Mouse (Mus musculus): ENCODE measurements at regions not wholly inside any gene's neighbourhood (a gene's known extent, or its start where the extent isn't known, plus 50 kb on each side); places are given as distances from the start of the nearest gene placed in this dataset.
"Not testable (repeated sequence)": the region's sequence is repeated elsewhere in the genome, so short reads cannot be mapped to it uniquely, and the experiment has no call there.

DNA sequence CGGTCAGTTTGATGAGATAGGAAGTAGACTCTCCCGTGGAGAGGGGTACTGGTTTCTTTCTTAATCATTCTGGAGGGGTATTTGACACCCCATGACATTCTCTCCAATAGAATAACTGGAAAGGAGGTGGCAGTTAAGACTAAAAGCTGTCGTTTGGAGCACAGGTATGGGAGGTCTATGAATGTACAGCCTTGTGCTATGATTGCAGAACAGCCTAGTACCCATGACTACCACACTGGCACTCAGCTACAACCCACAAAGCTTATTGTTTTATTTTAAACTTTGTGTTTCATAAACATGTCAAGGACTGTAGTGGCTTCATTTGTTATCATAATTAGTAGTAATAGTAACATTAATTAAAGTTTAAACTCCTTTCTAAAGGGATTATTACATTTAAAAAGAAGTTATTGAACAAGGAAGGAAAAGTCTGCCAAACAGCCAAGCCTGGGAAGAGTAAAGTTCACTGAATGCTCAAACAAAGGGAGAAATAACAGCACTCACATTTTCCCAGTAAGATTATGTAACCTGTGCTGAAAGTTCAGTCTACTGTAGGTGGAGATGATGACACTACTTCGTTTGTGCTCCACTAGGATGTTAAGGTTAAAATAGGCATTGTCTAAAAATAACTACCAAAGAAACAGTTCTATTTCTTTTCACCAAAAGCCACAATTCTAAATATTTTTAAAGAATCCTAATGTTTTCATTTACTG is 295.2 kb downstream of the Pcsk1 start:
- no peak overlapping the region for H3K4me3 ChIP-seq (ENCODE audit: low read length)
- 73% methylated on average over 4 of the region's 4 CpGs for WGBS
- H3K27ac ChIP-seq (ENCODE audit: low read depth, low read length), result no peak overlapping the region
- H3K4me2 ChIP-seq (ENCODE audit: low read length), result no peak overlapping the region
- ATAC-seq, result no peak
- H3K36me3 ChIP-seq (ENCODE audit: control insufficient read depth, insufficient read depth, low read length), result no peaks in the 10 kb centered on the region
- H3K9me3 ChIP-seq (ENCODE audit: control insufficient read depth, low read length), result no peaks in the 10 kb centered on the region
- H3K4me1 ChIP-seq (ENCODE audit: control insufficient read depth, insufficient read depth, low read depth, low read length), result no peaks in the 10 kb centered on the region
- no peak overlapping the region for H3K9ac ChIP-seq (ENCODE audit: low read depth, low read length)
- H3K27me3 ChIP-seq (replicated peaks; ENCODE audit: control insufficient read depth, insufficient read depth, low read length), result no peaks in the 10 kb centered on the region

DNA sequence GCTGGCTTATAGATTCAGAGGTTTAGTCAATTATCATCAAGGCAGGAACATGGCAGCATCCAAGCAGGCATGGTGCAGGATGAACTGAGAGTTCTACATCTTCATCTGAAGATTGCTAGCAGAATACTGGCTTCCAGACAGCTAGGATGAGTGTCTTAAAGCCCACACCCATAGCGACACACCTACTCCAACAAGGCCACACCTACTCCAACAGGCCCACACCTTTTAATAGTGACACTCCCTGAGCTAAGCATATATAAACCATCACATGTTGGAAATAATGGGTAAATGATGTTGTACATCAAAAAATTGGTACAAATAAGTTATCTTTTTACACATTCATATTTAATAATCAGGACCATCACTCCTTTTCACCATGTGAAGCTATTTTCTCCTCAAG is 299.6 kb downstream of the Pcsk1 start:
- WGBS, result 88% methylated on average over 1 of the region's 1 CpGs
- H3K9me3 ChIP-seq (ENCODE audit: control insufficient read depth, low read length), result no peaks in the 10 kb centered on the region
- H3K4me1 ChIP-seq (ENCODE audit: control insufficient read depth, insufficient read depth, low read depth, low read length), result no peaks in the 10 kb centered on the region
- no peak overlapping the region for H3K27ac ChIP-seq (ENCODE audit: low read depth, low read length)
- H3K4me2 ChIP-seq (ENCODE audit: low read length), result no peak overlapping the region
- no peaks in the 10 kb centered on the region for H3K36me3 ChIP-seq (ENCODE audit: control insufficient read depth, insufficient read depth, low read length)
- H3K27me3 ChIP-seq (replicated peaks; ENCODE audit: control insufficient read depth, insufficient read depth, low read length), result no peaks in the 10 kb centered on the region
- H3K4me3 ChIP-seq (ENCODE audit: low read length), result no peak overlapping the region
- H3K9ac ChIP-seq (ENCODE audit: low read depth, low read length), result no peak overlapping the region
- ATAC-seq, result no peak

DNA sequence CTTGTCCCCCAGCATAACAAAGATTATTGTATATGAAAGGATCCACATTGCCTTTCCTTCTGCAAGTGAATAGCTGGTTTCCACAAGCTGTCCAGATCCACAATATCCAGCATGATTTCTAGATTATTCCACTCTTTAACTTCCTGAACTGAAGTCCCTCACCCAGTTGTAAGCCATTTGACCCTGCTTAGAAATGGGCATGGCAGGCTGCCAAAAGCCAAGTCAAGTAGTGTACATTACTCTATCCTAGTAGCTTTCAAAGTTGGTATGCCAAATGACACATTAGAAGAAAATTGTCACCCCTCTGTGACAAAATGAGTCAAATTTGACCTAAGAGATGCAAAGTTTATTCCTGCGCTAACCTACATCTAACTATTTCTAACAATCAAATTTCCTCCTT is 300.6 kb downstream of the Pcsk1 start:
- Histone ChIP-seq H3K4me3 (ENCODE audit: low read length) (no peak overlapping the region), H3K27me3 (replicated peaks; ENCODE audit: control insufficient read depth, insufficient read depth, low read length) (no peaks in the 10 kb centered on the region), H3K9ac (ENCODE audit: low read depth, low read length) (no peak overlapping the region), H3K4me2 (ENCODE audit: low read length) (no peak overlapping the region), H3K36me3 (ENCODE audit: control insufficient read depth, insufficient read depth, low read length) (no peaks in the 10 kb centered on the region), H3K9me3 (ENCODE audit: control insufficient read depth, low read length) (no peaks in the 10 kb centered on the region), H3K4me1 (ENCODE audit: control insufficient read depth, insufficient read depth, low read depth, low read length) (no peaks in the 10 kb centered on the region), H3K27ac (ENCODE audit: low read depth, low read length) (no peak overlapping the region)
- ATAC-seq, result no peak
- 98% methylated on average over 1 of the region's 1 CpGs for WGBS

DNA sequence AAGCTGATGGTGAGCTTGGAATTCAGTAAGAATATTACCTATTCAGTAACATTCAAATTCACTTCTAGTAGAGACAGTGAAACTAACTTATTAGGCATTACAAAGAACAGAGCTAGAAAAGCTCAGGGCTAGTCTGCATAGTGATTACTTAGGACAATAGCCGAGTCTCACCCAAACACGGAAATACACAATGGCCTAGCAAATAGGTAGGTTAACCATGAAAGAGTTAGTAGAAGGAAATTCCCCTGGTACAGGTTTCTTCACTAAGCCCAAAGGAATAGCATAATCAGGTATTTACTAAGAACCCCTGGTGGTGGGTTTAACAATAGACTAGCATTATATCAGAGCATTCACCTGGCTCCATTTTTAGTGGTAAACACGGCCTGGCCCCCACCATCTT is 306.7 kb upstream of the Ell2 start:
- 83% methylated on average over 3 of the region's 3 CpGs for WGBS
- H3K4me2 ChIP-seq (ENCODE audit: low read length); ATAC-seq; H3K4me1 ChIP-seq (ENCODE audit: control insufficient read depth, insufficient read depth, low read depth, low read length); H3K36me3 ChIP-seq (ENCODE audit: control insufficient read depth, insufficient read depth, low read length); H3K4me3 ChIP-seq (ENCODE audit: low read length); H3K9me3 ChIP-seq (ENCODE audit: control insufficient read depth, low read length); H3K9ac ChIP-seq (ENCODE audit: low read depth, low read length); H3K27me3 ChIP-seq (replicated peaks; ENCODE audit: control insufficient read depth, insufficient read depth, low read length); H3K27ac ChIP-seq (ENCODE audit: low read depth, low read length): not testable (repeated sequence)

DNA sequence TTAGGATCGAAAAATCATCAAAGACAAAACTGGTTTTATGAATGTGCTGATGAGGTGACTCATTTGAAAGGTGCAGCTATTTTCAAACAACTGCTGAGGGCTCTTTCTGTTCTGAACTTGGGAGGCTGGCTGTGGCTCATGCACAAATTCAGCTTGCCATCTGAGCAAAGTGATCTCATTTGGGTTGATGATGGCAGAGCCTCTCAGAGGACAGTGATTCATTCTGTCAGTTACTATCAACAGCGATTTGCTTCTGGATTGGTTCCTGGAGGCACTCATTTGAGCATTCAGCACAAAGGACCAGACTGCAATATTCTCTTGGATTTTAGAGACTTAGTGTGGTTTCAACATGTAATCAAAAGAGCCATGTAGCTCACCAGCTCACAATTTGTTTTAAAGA is 285.8 kb upstream of the Ell2 start:
- Histone ChIP-seq H3K27ac (ENCODE audit: low read depth, low read length) (no peak overlapping the region), H3K27me3 (replicated peaks; ENCODE audit: control insufficient read depth, insufficient read depth, low read length) (no peaks in the 10 kb centered on the region), H3K4me2 (ENCODE audit: low read length) (no peak overlapping the region), H3K9ac (ENCODE audit: low read depth, low read length) (no peak overlapping the region), H3K4me1 (ENCODE audit: control insufficient read depth, insufficient read depth, low read depth, low read length) (no peaks in the 10 kb centered on the region), H3K36me3 (ENCODE audit: control insufficient read depth, insufficient read depth, low read length) (no peaks in the 10 kb centered on the region), H3K4me3 (ENCODE audit: low read length) (no peak overlapping the region), H3K9me3 (ENCODE audit: control insufficient read depth, low read length) (no peaks in the 10 kb centered on the region)
- no peak for ATAC-seq
- 69% methylated on average over 2 of the region's 2 CpGs for WGBS

DNA sequence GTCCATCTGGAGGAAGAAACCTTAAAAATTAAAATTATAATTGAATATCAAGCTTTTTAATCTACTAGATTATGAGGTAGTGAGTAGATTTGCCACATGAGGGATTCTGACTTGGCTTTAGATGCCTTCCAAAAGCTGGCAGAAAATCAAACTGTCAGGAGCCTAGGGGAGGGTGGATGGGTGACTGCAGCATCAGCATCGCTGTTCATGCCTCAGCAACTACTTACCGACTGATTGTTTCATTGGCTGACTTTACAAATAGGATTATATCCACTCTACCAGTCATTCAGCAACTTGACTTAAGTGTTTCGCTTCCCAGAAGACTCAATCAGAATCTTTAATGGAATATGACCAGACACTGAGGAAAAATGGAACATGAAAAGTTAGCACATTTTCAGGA is 279.6 kb upstream of the Ell2 start:
- no peaks in the 10 kb centered on the region for H3K36me3 ChIP-seq (ENCODE audit: control insufficient read depth, insufficient read depth, low read length)
- H3K9ac ChIP-seq (ENCODE audit: low read depth, low read length), result no peak overlapping the region
- no peaks in the 10 kb centered on the region for H3K4me1 ChIP-seq (ENCODE audit: control insufficient read depth, insufficient read depth, low read depth, low read length)
- H3K9me3 ChIP-seq (ENCODE audit: control insufficient read depth, low read length), result no peaks in the 10 kb centered on the region
- no peak overlapping the region for H3K4me2 ChIP-seq (ENCODE audit: low read length)
- peak; percentile 80 for ATAC-seq
- H3K27ac ChIP-seq (ENCODE audit: low read depth, low read length), result no peak overlapping the region
- no peaks in the 10 kb centered on the region for H3K27me3 ChIP-seq (replicated peaks; ENCODE audit: control insufficient read depth, insufficient read depth, low read length)
- 44% methylated on average over 3 of the region's 3 CpGs for WGBS
- H3K4me3 ChIP-seq (ENCODE audit: low read length), result no peak overlapping the region

DNA sequence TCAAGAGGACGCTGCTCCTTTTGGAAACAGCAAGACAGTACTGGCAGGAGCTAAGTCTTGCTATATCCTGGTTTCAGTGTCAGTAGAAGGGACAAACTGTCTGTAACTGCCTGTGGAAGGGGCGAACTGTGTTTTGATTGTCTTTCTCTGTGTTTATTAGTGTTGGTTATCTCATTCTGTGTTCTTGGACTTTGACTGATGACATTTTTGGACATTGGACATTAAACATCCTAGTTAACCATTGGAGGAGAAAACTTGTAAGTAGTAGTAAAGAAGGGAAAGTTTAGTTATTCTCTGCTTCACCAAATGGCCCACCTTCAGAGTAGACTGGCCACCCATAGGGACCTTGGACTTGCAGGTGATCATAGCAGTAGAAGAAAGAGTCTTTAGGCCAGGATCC is 267.4 kb upstream of the Ell2 start:
- WGBS, result 80% methylated on average over 2 of the region's 2 CpGs
- H3K9me3 ChIP-seq (ENCODE audit: control insufficient read depth, low read length), result no peaks in the 10 kb centered on the region
- no peaks in the 10 kb centered on the region for H3K27me3 ChIP-seq (replicated peaks; ENCODE audit: control insufficient read depth, insufficient read depth, low read length)
- no peak overlapping the region for H3K27ac ChIP-seq (ENCODE audit: low read depth, low read length)
- no peak for ATAC-seq
- no peak overlapping the region for H3K4me3 ChIP-seq (ENCODE audit: low read length)
- H3K4me1 ChIP-seq (ENCODE audit: control insufficient read depth, insufficient read depth, low read depth, low read length), result no peaks in the 10 kb centered on the region
- H3K4me2 ChIP-seq (ENCODE audit: low read length), result no peak overlapping the region
- no peak overlapping the region for H3K9ac ChIP-seq (ENCODE audit: low read depth, low read length)
- no peaks in the 10 kb centered on the region for H3K36me3 ChIP-seq (ENCODE audit: control insufficient read depth, insufficient read depth, low read length)

DNA sequence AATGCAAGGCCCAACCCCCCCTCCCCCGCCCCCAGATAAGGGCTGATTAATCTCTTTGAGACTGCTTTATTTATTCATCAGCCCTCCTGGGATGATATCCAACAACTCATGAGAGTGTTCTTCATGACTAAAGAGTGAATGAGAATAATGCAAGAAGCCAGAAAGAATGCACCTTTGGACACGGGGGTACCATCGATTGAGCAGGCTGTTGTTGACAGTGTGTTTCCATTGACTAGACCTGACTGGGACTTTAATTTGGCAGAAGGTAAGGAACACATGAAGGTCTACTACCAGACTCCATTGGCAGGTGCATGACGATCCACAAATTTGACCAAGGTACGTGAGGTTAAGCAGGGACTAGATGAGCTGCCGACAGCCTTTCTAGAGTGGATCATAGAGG is 266.5 kb upstream of the Ell2 start:
- no peak for ATAC-seq
- Histone ChIP-seq H3K4me3 (ENCODE audit: low read length) (no peak overlapping the region), H3K36me3 (ENCODE audit: control insufficient read depth, insufficient read depth, low read length) (no peaks in the 10 kb centered on the region), H3K9ac (ENCODE audit: low read depth, low read length) (no peak overlapping the region), H3K9me3 (ENCODE audit: control insufficient read depth, low read length) (no peaks in the 10 kb centered on the region), H3K27me3 (replicated peaks; ENCODE audit: control insufficient read depth, insufficient read depth, low read length) (no peaks in the 10 kb centered on the region), H3K4me1 (ENCODE audit: control insufficient read depth, insufficient read depth, low read depth, low read length) (no peaks in the 10 kb centered on the region), H3K4me2 (ENCODE audit: low read length) (no peak overlapping the region), H3K27ac (ENCODE audit: low read depth, low read length) (no peak overlapping the region)
- WGBS, result 94% methylated on average over 6 of the region's 6 CpGs

DNA sequence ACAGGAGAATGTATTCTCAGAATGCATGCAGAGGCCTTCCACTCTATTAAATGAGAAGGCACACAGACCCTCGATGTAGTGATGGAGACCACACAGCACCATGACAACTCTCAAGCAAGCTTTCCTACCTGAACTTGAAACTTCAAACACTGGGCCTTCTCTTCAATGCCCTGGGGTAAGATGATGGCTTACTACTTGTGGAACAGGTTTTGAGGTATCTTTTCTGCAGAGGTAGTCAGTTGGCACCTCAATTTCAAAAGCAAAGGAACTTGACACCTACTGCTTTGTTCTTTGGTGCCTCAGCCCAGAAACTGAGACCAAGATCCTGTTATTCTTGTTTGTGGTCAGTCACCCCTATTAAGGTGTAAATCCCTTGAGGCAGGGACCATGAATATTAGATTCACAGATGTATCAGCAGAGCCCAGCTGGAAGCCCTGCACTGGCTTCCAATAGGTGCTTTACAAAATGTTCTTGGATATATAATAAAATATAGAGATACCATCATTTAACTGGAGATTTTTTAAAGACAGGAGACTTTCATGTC is 246.2 kb upstream of the Ell2 start:
- no peaks in the 10 kb centered on the region for H3K36me3 ChIP-seq (ENCODE audit: control insufficient read depth, insufficient read depth, low read length)
- no peaks in the 10 kb centered on the region for H3K4me1 ChIP-seq (ENCODE audit: control insufficient read depth, insufficient read depth, low read depth, low read length)
- no peaks in the 10 kb centered on the region for H3K27me3 ChIP-seq (replicated peaks; ENCODE audit: control insufficient read depth, insufficient read depth, low read length)
- H3K4me2 ChIP-seq (ENCODE audit: low read length), result no peak overlapping the region
- no peak overlapping the region for H3K4me3 ChIP-seq (ENCODE audit: low read length)
- WGBS, result 53% methylated on average over 1 of the region's 1 CpGs
- no peak overlapping the region for H3K27ac ChIP-seq (ENCODE audit: low read depth, low read length)
- H3K9ac ChIP-seq (ENCODE audit: low read depth, low read length), result no peak overlapping the region
- ATAC-seq, result no peak
- H3K9me3 ChIP-seq (ENCODE audit: control insufficient read depth, low read length), result no peaks in the 10 kb centered on the region
